Mouse (Mus musculus) midbrain, embryonic 12.5 days (tissue): ENCODE results near the gene Blcap. TPM values are rescaled to one million over a fixed set of nuclear protein-coding genes. Genes with fewer than 3 reads are reported as not detected.

Experiments
- ATAC-seq: fragments of 200-750 bp; cut with Nextera tagmentation; 2 replicates; pipeline ENCODE4 v1.8.0; 2017; ENCODE audit warnings: low read depth, moderate TSS enrichment, moderate library complexity; ENCODE audit not compliant: low FRiP score
- H3K27ac ChIP-seq: fragments of 300-500 bp; sonication (generic); replicated peaks from 2 replicates; pipeline ENCODE4 v1.5.1; 2016; ENCODE audit warnings: mild to moderate bottlenecking
- H3K27me3 ChIP-seq: fragments of 300-500 bp; sonication (generic); 2 replicates; pipeline ENCODE4 v1.6.1; 2016; ENCODE audit warnings: mild to moderate bottlenecking
- H3K36me3 ChIP-seq: fragments of 300-500 bp; sonication (generic); 2 replicates; pipeline ENCODE4 v1.6.1; 2016
- H3K4me1 ChIP-seq: fragments of 300-500 bp; sonication (generic); 2 replicates; pipeline ENCODE4 v1.6.1; 2016
- H3K4me2 ChIP-seq: fragments of 300-500 bp; sonication (generic); replicated peaks from 2 replicates; pipeline ENCODE4 v1.6.1; 2016; ENCODE audit warnings: mild to moderate bottlenecking, moderate library complexity
- H3K4me3 ChIP-seq: fragments of 300-500 bp; sonication (generic); 2 replicates; pipeline ENCODE4 v1.5.1; 2016; ENCODE audit warnings: mild to moderate bottlenecking
- H3K9ac ChIP-seq: fragments of 300-500 bp; sonication (generic); replicated peaks from 2 replicates; pipeline ENCODE4 v1.6.1; 2016; ENCODE audit warnings: mild to moderate bottlenecking, moderate library complexity
- H3K9me3 ChIP-seq: fragments of 300-500 bp; sonication (generic); 2 replicates; pipeline ENCODE4 v1.6.1; 2016; ENCODE audit warnings: mild to moderate bottlenecking
- WGBS: fragments of 180-500 bp; shearing (Covaris S2); methylation state at CpG from one replicate; pipeline ENCODE4 v1.1.7; 2016; 5-methylcytosine and 5-hydroxymethylcytosine counted together
- polyA plus RNA-seq: library from polyadenylated mRNA; unstranded; fragments of >200 nt; fragmentation: Nextera tagmentation; extraction: Ambion mirVana; gene quantifications from 2 replicates; pipeline ENCODE4 v1.2.1, GENCODE M21; 2016

Blcap gene
- polyA plus RNA-seq, 1 experiment from 2014 or later, result 132 TPM

- WGBS, result 26% methylated on average over 2 of the region's 2 CpGs
- Histone ChIP-seq H3K27me3 (0 out of 2 replicates have a peak, but pooled peaks cover 7% of the 10 kb centered on the region), H3K4me3 (no peak overlapping the region), H3K9me3 (no peaks in the 10 kb centered on the region), H3K4me2 (no peak overlapping the region), H3K36me3 (peaks cover 2% of the 10 kb centered on the region; the same call in 1 of the 2 replicates), H3K4me1 (peaks cover 41% of the 10 kb centered on the region), H3K27ac (no peak overlapping the region), H3K9ac (no peak overlapping the region)
- ATAC-seq, result no peak
Observed at GRCm38 (mm10) chr2:157568881-157569280, 2.2 kb downstream of the Blcap start.

GRCm38 (mm10) chr2:157567235-157567961 is 3.7 kb downstream of the Blcap start:
- Histone ChIP-seq H3K4me2 (peak overlapping the region; percentile 80), H3K4me3 (peak overlapping the region; percentile 99), H3K27ac (peak overlapping the region; percentile 91), H3K27me3 (0 out of 2 replicates have a peak, but pooled peaks cover 2% of the 10 kb centered on the region), H3K9me3 (no peaks in the 10 kb centered on the region), H3K9ac (peak overlapping the region; percentile 94), H3K36me3 (peaks cover 13% of the 10 kb centered on the region), H3K4me1 (peaks cover 52% of the 10 kb centered on the region)
- WGBS, result 85% methylated on average over 11 of the region's 11 CpGs
- ATAC-seq, result no peak

- Histone ChIP-seq H3K4me1 (peaks cover 58% of the 10 kb centered on the region), H3K4me3 (peak overlapping the region; percentile 99), H3K27me3 (no peaks in the 10 kb centered on the region), H3K9me3 (peaks cover 9% of the 10 kb centered on the region; the same call in 1 of the 2 replicates), H3K4me2 (peak overlapping the region; percentile 80), H3K36me3 (peaks cover 23% of the 10 kb centered on the region), H3K9ac (peak overlapping the region; percentile 94), H3K27ac (peak overlapping the region; percentile 91)
- under 1% methylated on average over 36 of the region's 36 CpGs for WGBS
- ATAC-seq, result peak; percentile 72
Observed at GRCm38 (mm10) chr2:157566260-157566952, 4.7 kb downstream of the Blcap start.

- Histone ChIP-seq H3K27me3 (no peaks in the 10 kb centered on the region), H3K4me3 (peak overlapping the region; percentile 99), H3K27ac (peak overlapping the region; percentile 91), H3K9me3 (peaks cover 14% of the 10 kb centered on the region; the same call in 1 of the 2 replicates), H3K4me1 (peaks cover 53% of the 10 kb centered on the region), H3K36me3 (peaks cover 28% of the 10 kb centered on the region), H3K4me2 (peak overlapping the region; percentile 80), H3K9ac (peak overlapping the region; percentile 94)
- no peak; the same call in 1 of the 2 replicates for ATAC-seq
- under 1% methylated on average over 24 of the region's 35 CpGs for WGBS
Observed at GRCm38 (mm10) chr2:157565898-157566259, 5.2 kb downstream of the Blcap start.

- no peak for ATAC-seq
- Histone ChIP-seq H3K36me3 (peaks cover 29% of the 10 kb centered on the region), H3K9me3 (peaks cover 17% of the 10 kb centered on the region; the same call in 1 of the 2 replicates), H3K27ac (peak overlapping the region; percentile 91), H3K4me1 (peaks cover 52% of the 10 kb centered on the region), H3K4me2 (peak overlapping the region; percentile 80), H3K4me3 (peak overlapping the region; percentile 99), H3K27me3 (no peaks in the 10 kb centered on the region), H3K9ac (peak overlapping the region; percentile 94)
- 9% methylated on average over 13 of the region's 13 CpGs for WGBS
Observed at GRCm38 (mm10) chr2:157565446-157565845, 5.6 kb downstream of the Blcap start.

GRCm38 (mm10) chr2:157564723-157565122 is 6.4 kb downstream of the Blcap start:
- 75% methylated on average over 4 of the region's 4 CpGs for WGBS
- H3K27ac ChIP-seq, result no peak overlapping the region
- H3K9me3 ChIP-seq, result peaks cover 23% of the 10 kb centered on the region; the same call in 1 of the 2 replicates
- peak overlapping the region; percentile 80 for H3K4me2 ChIP-seq
- peaks cover 36% of the 10 kb centered on the region for H3K36me3 ChIP-seq
- ATAC-seq, result no peak
- H3K27me3 ChIP-seq, result no peaks in the 10 kb centered on the region
- H3K4me1 ChIP-seq, result peaks cover 52% of the 10 kb centered on the region
- peak overlapping the region; percentile 99 for H3K4me3 ChIP-seq
- H3K9ac ChIP-seq, result peak overlapping the region; percentile 94

GRCm38 (mm10) chr2:157563031-157563430 is 8.0 kb downstream of the Blcap start:
- WGBS, result 58% methylated on average over 2 of the region's 2 CpGs
- peaks cover 56% of the 10 kb centered on the region for H3K4me1 ChIP-seq
- no peak for ATAC-seq
- H3K4me3 ChIP-seq, result no peak overlapping the region; the same call in 1 of the 2 replicates
- no peak overlapping the region; the same call in 1 of the 2 replicates for H3K9ac ChIP-seq
- H3K27me3 ChIP-seq, result no peaks in the 10 kb centered on the region
- peaks cover 52% of the 10 kb centered on the region for H3K36me3 ChIP-seq
- H3K9me3 ChIP-seq, result peaks cover 40% of the 10 kb centered on the region
- H3K4me2 ChIP-seq, result peak overlapping the region; percentile 79
- peak overlapping the region; percentile 73 for H3K27ac ChIP-seq

GRCm38 (mm10) chr2:157561165-157561836 is 9.8 kb downstream of the Blcap start:
- peak overlapping the region; percentile 57 for H3K4me3 ChIP-seq
- H3K9ac ChIP-seq, result peak overlapping the region; percentile 75
- peak; percentile 68 for ATAC-seq
- peaks cover 42% of the 10 kb centered on the region for H3K9me3 ChIP-seq
- 48% methylated on average over 27 of the region's 27 CpGs for WGBS
- H3K4me1 ChIP-seq, result peaks cover 46% of the 10 kb centered on the region
- H3K27ac ChIP-seq, result peak overlapping the region; percentile 73
- peak overlapping the region; percentile 79 for H3K4me2 ChIP-seq
- H3K27me3 ChIP-seq, result no peaks in the 10 kb centered on the region
- peaks cover 69% of the 10 kb centered on the region for H3K36me3 ChIP-seq

- 50% methylated on average over 33 of the region's 33 CpGs for WGBS
- peak overlapping the region; percentile 87 for H3K27ac ChIP-seq
- H3K4me1 ChIP-seq, result peaks cover 43% of the 10 kb centered on the region
- peak overlapping the region; percentile 85 for H3K9ac ChIP-seq
- H3K27me3 ChIP-seq, result no peaks in the 10 kb centered on the region
- peak overlapping the region; percentile 57 for H3K4me3 ChIP-seq
- peak overlapping the region; percentile 79 for H3K4me2 ChIP-seq
- H3K36me3 ChIP-seq, result peaks cover 73% of the 10 kb centered on the region
- ATAC-seq, result 0 out of 2 replicates have a peak, but pooled peaks have one; percentile 4
- H3K9me3 ChIP-seq, result peaks cover 42% of the 10 kb centered on the region
Observed at GRCm38 (mm10) chr2:157560302-157560701, 10.8 kb downstream of the Blcap start.

- H3K9ac ChIP-seq, result peak within 1 kb of the TSS; percentile 85
- peak within 1 kb of the TSS; percentile 87 for H3K27ac ChIP-seq
- peaks cover 39% of the 10 kb centered on the region for H3K4me1 ChIP-seq
- peaks cover 73% of the 10 kb centered on the region for H3K36me3 ChIP-seq
- 62% methylated on average over 27 of the region's 27 CpGs for WGBS
- peak within 1 kb of the TSS; percentile 79 for H3K4me2 ChIP-seq
- no peaks in the 10 kb centered on the region for H3K27me3 ChIP-seq
- H3K9me3 ChIP-seq, result peaks cover 42% of the 10 kb centered on the region
- ATAC-seq, result peak; percentile 73
- H3K4me3 ChIP-seq, result peak within 1 kb of the TSS; percentile 57
Observed at GRCm38 (mm10) chr2:157559858-157560257, 11.2 kb downstream of the Blcap start, which contains the start of gene Nnat. TSS of gene Nnat (plus strand) at chr2:157560078.

GRCm38 (mm10) chr2:157559440-157559839 is 11.6 kb downstream of the Blcap start:
- Histone ChIP-seq H3K27me3 (no peaks in the 10 kb centered on the region), H3K4me3 (peak overlapping the region; percentile 57), H3K9me3 (peaks cover 42% of the 10 kb centered on the region), H3K36me3 (peaks cover 73% of the 10 kb centered on the region), H3K27ac (peak overlapping the region; percentile 87; the same call in 1 of the 2 replicates), H3K9ac (no peak overlapping the region), H3K4me1 (peaks cover 35% of the 10 kb centered on the region), H3K4me2 (peak overlapping the region; percentile 79)
- WGBS, result 48% methylated on average over 19 of the region's 19 CpGs
- no peak for ATAC-seq
